Mouse (Mus musculus) liver, adult 2 months (tissue): Measurements from ENCODE around the gene B430306N03Rik.

Experiments
- CTCF ChIP-seq: fragments of 200-500 bp; IDR thresholded peaks from 2 replicates; pipeline ENCODE4 v1.5.1; 2011; ENCODE audit warnings: low read depth, low read length, control low read depth
- POLR2A ChIP-seq: fragments of 200-500 bp; IDR thresholded peaks from 2 replicates; pipeline ENCODE4 v1.6.1; 2011; ENCODE audit warnings: low read length, control low read depth; ENCODE audit not compliant: insufficient read depth; ENCODE audit errors: extremely low read depth

- TF ChIP-seq CTCF (no peak), POLR2A (no peak)
Measured at GRCm38 (mm10) chr17:48363421-48363965, 47.6 kb downstream of the B430306N03Rik start.
